Mouse (Mus musculus) skeletal muscle tissue, adult 2 months (tissue): ENCODE measurements around the gene Chrnb1.
A peak's percentile ranks its signal among the peaks of the same experiment; 100 is the strongest.

Experiments
- DNase-seq: peaks from one replicate; pipeline ENCODE4 v3.0.0-alpha.2; 2012; ENCODE audit warnings: low read depth, low spot score

The Chrnb1 gene

GRCm38 (mm10) chr11:69795168-69795982 lies at the start of gene Chrnb1:
Gene Chrnb1 (minus strand): TSS chr11:69795943.
- DNase-seq: peak; percentile 96

GRCm38 (mm10) chr11:69838714-69839104 lies 43.0 kb upstream of the Chrnb1 start:
- no peak for DNase-seq

GRCm38 (mm10) chr11:69837952-69838713 lies 42.4 kb upstream of the Chrnb1 start, which contains the start of gene Tmem256:
Gene Tmem256 (plus strand): TSS chr11:69838514.
- DNase-seq: peak; percentile 97

GRCm38 (mm10) chr11:69837604-69837951 lies 41.8 kb upstream of the Chrnb1 start, which contains the start of gene Nlgn2:
Gene Nlgn2 (minus strand): TSS chr11:69837784.
- no peak for DNase-seq

- DNase-seq: no peak
Observed at GRCm38 (mm10) chr11:69836703-69837576, 41.2 kb upstream of the Chrnb1 start.

GRCm38 (mm10) chr11:69835966-69836335 lies 40.2 kb upstream of the Chrnb1 start:
- DNase-seq: no peak

GRCm38 (mm10) chr11:69835326-69835965 lies 39.7 kb upstream of the Chrnb1 start:
- DNase-seq: no peak

GRCm38 (mm10) chr11:69834001-69834549 lies 38.3 kb upstream of the Chrnb1 start:
- DNase-seq: no peak

GRCm38 (mm10) chr11:69833554-69833953 lies 37.8 kb upstream of the Chrnb1 start:
- DNase-seq: no peak

GRCm38 (mm10) chr11:69828832-69829231 lies 33.1 kb upstream of the Chrnb1 start:
- DNase-seq: no peak

- no peak for DNase-seq
Observed at GRCm38 (mm10) chr11:69823456-69823855, 27.7 kb upstream of the Chrnb1 start.

GRCm38 (mm10) chr11:69822080-69822479 lies 26.3 kb upstream of the Chrnb1 start, which contains the start of gene Spem1:
Gene Spem1 (minus strand): TSS chr11:69822180.
- DNase-seq: no peak

- DNase-seq: no peak
Observed at GRCm38 (mm10) chr11:69818871-69819270, 23.1 kb upstream of the Chrnb1 start.

GRCm38 (mm10) chr11:69818365-69818764 lies 22.6 kb upstream of the Chrnb1 start, which contains the start of gene Spem2:
Gene Spem2 (minus strand): TSS chr11:69818465.
- no peak for DNase-seq

GRCm38 (mm10) chr11:69816520-69816919 lies 20.8 kb upstream of the Chrnb1 start:
- no peak for DNase-seq

GRCm38 (mm10) chr11:69815155-69815554 lies 19.4 kb upstream of the Chrnb1 start, which contains the start of gene Gm39566:
Gene Gm39566 (minus strand): TSS chr11:69815298.
- no peak for DNase-seq

GRCm38 (mm10) chr11:69810280-69810679 lies 14.5 kb upstream of the Chrnb1 start:
- no peak for DNase-seq

- no peak for DNase-seq
Observed at GRCm38 (mm10) chr11:69807641-69808040, 11.9 kb upstream of the Chrnb1 start.

- DNase-seq: no peak
Observed at GRCm38 (mm10) chr11:69806378-69806777, 10.6 kb upstream of the Chrnb1 start.
